Mouse (Mus musculus): ENCODE measurements around the gene Arl5c. TPM values are rescaled to one million over a fixed set of nuclear protein-coding genes. Genes with fewer than 3 reads are reported as not detected.

The Arl5c gene
- polyA plus RNA-seq, 1 experiment = not detected

DNA sequence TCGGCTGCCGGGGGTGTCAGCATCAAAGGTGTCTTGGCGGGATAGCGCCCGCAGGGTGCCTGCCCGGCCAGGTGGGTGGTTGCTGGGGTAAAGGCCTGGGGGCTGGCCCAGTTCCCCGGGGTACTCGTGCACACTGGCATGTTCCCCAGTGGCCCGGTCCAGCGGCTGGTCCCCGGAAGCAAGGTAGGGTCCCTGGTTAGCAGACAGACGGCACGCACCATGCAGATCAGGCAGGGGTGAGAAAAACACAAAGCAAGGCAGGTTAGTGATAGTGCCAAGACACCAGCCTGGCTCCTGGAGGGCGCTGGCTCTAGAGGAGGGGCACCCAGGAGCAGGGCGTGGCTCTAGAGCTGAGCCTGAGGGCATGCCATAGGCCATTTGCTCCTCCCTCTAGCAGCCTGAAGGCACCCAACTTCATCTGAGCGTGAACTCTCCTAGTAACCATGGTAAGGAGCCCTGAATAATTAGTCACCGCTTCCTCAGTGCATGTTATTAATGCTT is 7.2 kb upstream of the Arl5c start:
- no peak for TF ChIP-seq GATA1 (IDR thresholded peaks at IDR 0.05; ENCODE audit: low read length)

DNA sequence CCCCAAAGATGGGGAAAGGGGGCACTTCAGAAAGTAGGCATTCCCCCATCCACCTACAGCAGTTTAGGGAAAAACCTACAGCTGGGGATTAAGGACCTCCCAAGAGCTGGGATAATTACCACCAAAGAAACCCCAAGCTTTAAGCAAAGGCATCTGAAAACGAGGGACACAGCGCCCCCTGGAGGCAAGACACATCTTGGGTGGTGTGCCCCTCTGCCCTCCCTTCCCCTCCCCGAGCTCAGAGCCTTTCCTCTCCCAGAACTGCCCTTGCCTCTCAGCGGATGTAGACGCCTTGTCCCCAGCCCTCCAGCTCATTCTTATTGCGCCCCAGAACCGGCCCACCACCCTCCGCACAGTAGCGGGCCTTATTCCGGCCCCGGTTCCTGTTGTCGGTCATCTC is 6.6 kb upstream of the Arl5c start:
- TF ChIP-seq GATA1 (IDR thresholded peaks at IDR 0.05; ENCODE audit: low read length) = no peak

DNA sequence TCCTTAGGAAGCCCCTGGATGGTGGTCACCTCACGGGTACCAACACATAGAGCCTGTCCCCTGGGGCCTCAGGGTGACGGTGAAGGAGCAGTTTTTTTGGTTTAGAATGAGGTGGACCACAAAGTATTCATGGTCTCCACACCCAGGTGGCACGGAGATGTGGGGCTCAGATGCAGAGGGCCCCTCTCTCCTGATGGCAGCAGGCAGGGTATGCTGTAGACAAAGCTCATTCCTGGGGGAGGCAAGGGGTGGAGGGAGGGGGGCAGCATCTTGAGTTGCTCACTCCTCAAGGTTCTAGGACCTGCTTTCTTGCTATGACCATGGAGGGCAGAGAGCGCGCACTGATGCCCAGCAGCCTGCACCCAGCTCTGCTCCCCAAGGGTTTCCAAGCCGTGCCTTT is 6.0 kb upstream of the Arl5c start:
- no peak for TF ChIP-seq GATA1 (IDR thresholded peaks at IDR 0.05; ENCODE audit: low read length)

DNA sequence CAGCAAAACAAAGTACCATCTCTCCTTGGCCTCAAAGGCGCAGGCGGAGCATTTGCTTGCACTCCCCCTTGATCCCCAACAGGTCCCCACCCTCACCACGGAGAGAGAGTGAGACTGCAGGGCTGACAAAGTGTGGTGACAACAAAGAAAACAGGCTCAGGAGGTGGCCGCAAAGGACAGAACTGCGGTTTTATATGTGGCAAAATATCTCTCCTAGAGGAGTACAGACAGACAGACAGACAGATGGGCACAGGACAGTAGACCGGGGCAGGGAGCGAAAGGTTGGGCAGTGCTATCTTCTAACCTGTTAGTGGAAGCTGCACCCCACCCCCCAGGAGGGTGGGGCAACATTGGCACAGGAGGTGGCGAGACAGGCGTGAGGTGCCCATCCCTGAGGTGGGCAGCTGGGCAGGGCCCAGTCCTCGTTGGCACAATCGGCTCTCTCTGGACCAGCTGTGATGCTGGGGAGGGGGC is 5.4 kb upstream of the Arl5c start:
- TF ChIP-seq GATA1 (IDR thresholded peaks at IDR 0.05; ENCODE audit: low read length) = no peak

DNA sequence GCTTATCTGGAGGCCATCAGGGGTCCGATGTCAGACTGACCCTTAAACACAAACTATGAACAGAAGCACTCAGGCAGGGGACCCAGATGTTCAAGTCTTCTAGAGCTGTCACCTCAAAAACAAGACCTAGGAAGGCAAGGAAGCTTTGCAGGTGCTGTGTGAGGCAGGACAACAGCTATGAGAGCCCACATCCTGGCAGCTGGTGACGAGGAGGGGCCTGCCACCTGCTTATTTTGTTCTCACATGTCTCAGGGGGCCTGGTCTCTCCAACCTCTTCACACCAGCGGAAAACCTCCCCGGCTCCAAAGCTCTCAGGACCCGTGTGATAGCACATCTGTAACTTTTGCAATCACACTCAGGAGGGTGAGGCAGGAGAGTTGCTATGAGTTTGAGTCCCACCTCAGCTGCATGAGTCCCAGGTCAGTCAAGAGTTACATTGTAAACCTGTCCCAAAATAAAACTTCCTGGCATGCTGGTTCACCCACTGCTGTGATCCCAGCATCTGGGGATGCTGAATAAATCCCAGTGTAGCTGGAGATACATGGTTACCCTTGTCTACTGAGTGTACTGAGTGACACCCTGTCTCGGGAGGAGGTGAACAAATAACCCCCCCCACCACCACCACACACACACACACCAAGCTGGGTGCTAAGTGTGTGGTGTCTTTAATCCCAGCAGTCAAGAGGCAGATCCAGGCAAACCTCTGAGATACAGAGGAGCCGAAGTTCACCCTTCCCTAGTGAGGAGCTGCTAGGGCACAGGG is 4.6 kb upstream of the Arl5c start:
- no peak for TF ChIP-seq GATA1 (IDR thresholded peaks at IDR 0.05; ENCODE audit: low read length)

DNA sequence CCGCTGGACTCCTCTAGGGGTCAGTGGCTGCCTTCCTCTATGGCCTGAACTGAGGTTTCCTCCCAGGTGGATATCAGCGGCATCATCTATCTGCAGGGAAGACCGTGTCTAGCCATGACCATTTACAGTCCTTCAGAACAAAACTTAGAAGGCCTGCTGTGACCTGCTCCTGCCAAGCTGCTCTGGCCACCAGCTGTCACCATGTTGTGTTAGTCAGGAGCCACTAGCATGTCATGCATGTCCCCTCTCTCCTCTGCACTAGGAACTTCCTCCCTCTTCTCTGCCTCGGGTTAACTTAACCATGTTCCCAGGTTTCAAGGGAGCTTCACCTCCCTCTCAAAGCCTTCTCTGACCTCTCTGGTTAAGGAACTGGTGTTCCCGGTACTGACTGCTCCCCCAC is 3.8 kb upstream of the Arl5c start:
- no peak for TF ChIP-seq GATA1 (IDR thresholded peaks at IDR 0.05; ENCODE audit: low read length)

DNA sequence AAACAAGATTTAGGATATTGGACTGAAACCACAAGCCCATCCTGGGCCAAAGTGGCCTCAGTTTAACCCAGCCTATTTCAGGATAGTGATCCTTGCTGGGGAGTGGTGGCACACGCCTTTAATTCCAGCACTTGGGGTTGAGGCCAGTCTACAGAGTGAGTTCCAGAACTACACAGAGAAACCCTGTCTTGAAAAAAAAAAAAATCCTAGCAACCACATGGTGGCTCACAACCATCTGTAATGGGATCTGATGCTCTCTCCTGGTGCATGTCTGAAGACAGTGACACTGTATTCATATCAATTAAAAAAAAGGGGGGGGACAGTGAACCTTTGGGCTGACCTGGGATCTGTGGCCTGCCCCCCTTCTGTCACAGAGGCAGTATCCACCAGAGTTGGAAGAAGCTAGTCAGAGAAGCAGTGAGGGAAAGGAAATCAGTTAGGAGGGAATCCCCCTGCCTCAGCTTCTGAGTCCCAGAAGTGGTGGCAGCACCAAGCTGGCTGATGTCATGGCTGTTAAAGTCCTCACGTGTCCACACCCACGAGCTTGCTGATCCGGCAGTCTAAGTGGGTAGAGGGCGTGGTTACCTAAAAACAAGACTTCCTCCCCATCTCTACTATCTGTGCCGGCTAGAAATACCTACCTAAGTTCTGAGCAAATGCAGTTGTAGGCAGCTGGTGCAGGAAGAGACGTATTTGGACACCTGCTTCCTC is 3.1 kb upstream of the Arl5c start:
- TF ChIP-seq GATA1 (IDR thresholded peaks at IDR 0.05; ENCODE audit: low read length) = no peak

DNA sequence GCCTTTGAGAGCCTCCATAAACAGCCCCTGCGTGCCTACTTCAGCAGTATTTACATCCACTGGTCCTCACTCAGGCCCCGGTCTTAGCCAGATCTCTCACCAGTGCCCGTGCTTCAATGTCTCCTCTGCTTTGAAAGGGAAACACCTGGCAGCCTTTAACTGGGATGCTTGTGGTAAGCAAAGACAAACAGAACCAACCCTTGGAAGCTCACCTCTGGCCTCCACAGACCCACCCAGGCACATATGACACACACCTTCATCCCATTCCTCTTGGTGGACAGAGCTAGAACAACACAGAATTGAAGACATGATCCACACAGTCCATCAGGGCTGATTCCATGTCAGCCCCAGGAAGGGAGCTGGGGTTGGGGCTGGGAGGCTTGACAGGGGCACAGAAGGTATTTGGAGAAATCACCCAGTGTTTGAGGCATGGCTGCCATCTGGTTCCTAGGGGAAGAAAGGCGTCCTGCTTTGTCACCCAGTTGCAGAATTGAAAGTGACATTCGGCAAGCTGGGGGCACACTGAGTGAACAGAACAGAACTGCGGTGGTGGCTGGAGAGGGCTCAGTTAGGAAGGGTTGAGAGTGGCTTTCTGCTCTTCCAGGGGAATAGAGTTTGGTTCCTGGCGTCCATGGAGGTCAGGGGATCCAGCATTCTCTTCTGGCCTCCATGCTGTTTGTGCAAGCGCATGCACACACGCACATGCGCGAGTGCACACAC is 2.3 kb upstream of the Arl5c start:
- no peak for TF ChIP-seq GATA1 (IDR thresholded peaks at IDR 0.05; ENCODE audit: low read length)

DNA sequence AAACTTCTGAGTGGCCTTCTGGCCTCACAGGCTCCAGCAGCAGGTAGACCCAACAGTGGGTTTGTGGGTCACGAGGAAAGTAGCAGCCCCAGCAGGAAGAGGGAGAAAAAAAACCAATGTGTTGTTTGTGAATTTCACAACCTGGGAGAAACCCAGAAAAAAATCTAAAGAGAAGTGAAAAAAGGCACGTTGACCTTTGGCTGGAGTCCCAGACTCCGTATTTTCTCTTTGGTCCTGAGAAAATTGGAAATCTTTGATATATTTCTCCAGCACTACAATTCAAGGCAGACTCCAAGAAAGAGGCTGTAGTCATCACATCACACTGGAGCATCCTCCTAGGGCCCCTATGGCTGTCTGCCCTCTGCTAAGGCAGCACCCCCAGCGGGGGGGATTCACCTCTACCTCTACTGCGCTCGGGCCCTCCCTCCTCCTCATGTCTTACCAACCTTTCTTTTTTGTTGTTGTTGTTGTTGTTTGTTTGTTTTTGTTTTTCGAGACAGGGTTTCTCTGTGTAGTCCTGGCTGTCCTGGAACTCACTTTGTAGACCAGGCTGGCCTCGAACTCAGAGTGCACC is 1.5 kb upstream of the Arl5c start:
- TF ChIP-seq GATA1 (IDR thresholded peaks at IDR 0.05; ENCODE audit: low read length) = no peak

DNA sequence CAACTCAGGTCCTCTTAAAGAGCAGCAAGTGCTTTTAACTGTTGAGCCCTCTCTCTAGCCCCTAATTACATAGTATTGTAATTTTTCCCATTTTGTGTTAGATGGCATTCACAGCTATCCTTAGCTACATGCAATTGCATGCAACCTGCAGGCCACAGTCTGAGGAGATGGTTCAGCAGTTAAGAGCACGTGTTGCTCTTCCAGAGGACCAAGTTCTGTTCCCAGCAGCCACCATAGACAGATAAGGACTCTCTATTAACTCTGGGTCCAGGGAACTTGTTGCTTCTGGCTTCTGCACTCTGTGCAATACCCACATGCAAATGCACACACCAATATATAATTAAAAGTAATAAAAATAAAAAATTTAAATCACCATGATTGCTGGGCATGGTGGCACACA is 710 bp upstream of the Arl5c start:
- TF ChIP-seq GATA1 (IDR thresholded peaks at IDR 0.05; ENCODE audit: low read length) = no peak

DNA sequence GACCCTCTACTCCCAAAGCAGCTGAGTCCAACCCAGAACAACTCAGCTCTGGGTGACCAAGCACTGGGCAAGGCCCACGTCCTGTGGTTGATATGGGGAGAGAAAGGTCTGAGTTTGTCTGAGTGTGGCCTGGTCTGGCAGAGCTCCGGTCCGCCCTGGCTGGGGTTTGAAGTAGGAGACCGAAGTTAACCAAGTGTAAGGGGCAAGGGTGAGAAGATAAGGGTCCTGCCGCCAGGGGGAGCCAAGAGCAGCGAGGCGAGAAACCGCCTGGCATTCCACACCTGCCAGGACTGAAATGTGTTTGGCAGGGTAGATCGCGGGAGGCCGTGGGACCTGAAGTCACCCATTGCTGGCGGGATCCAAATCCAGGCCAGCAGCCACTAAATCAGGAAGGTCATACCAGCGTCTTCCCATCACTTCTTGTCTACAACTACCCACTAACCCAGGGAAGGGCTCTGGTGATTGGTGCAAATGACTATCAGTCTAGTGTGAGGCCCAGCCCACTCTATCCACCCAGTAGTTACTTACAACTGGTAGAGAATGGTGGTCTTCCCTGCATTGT is 1.4 kb downstream of the Arl5c start:
- TF ChIP-seq GATA1 (IDR thresholded peaks at IDR 0.05; ENCODE audit: low read length) = no peak

DNA sequence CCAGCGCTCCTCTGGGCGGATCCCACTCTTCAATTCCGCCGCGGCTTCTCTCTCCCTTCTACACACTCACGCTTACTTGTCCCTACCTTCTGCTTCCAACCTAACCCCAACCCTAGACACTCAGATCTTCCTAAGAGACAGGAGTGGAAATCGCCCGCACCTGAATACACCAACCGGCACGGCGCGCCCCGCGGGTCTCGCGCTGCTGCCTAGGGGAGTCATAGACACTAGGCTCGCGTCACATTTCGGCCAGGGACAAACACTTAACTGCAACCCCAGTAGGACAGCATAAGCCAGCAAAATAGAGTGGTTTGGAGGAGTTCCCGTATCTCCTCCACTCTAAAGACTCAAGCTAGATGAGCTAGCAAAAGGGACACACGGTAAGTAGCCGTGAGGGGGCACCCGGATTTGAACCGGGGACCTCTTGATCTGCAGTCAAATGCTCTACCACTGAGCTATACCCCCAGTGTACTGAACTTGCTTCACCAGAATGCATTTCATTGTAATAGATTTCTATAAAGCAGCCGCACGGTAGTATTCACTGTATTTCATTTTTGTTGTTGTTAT is 7.4 kb downstream of the Arl5c start:
- no peak for TF ChIP-seq GATA1 (IDR thresholded peaks at IDR 0.05; ENCODE audit: low read length)

DNA sequence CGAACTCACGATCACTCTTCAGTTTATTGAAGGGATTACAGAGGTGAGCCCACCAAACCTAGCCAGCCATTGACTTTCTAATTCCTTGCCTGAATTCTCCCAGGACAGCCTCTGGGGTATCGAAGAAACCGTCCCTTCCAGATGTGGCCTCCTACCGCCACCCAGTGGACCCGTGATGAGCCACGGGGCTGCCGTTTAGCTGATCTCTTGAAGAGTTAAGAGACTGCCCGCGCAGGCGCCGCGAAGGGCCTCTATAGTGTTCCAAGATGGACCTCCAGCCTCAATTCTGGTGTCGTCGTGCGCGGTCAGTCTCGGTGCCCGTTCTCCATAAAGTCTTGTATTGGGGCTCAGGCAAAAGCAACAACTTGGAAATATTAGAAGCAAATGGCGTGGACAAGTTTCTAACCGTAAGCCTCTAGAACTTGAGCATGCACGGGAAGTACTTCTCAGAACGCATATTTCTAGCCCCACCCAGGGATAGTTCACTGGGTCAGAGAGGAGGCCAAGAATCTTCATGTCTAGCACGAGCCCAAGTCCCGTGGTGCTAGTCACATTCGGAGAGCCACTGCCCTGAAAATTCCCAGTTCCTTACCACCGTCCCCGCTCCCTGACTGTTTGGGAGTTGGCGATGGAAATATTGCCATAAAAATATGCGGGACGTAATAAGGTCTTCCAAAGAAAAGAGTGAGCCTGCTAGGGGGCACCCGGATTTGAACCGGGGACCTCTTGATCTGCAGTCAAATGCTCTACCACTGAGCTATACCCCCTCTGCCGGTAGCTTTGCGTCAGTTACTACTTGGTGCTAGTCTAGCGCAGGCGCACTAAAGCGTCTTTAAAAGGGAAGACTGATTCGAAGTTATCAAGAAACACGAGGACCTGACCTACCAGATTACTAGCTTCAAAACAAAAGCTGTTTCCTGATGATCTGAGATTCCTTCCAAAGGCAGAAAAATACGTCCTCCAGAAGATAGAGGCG is 8.1 kb downstream of the Arl5c start:
- peak; percentile 35 for TF ChIP-seq GATA1 (IDR thresholded peaks at IDR 0.05; ENCODE audit: low read length)

Data from G1E-ER4 (cell line).